Mouse (Mus musculus): ENCODE measurements around the gene Ube2r2. TPM values are rescaled to one million over a fixed set of nuclear protein-coding genes. Genes with fewer than 3 reads are reported as not detected.
A peak's percentile ranks its signal among the peaks of the same experiment; 100 is the strongest.

The Ube2r2 gene
- 10 to 100 TPM; 76.8 to 93.6 (median 82.0) TPM for total RNA-seq (2022)

GRCm38 (mm10) chr4:41135711-41136453 lies at the start of gene Ube2r2:
Ube2r2 (plus strand) TSS chr4:41135743.
- peak in 1 of 2 experiments; percentile 29 for DNase-seq (ENCODE audit: low spot score in 2 of 2)

GRCm38 (mm10) chr4:41086947-41087346 lies 48.6 kb upstream of the Ube2r2 start:
- no peak for DNase-seq (ENCODE audit: low spot score in 2 of 2)

GRCm38 (mm10) chr4:41087459-41088298 lies 47.9 kb upstream of the Ube2r2 start:
- DNase-seq (ENCODE audit: low spot score in 2 of 2) = no peak

GRCm38 (mm10) chr4:41089189-41089588 lies 46.4 kb upstream of the Ube2r2 start:
- no peak for DNase-seq (ENCODE audit: low spot score in 2 of 2)

- no peak for DNase-seq (ENCODE audit: low spot score in 2 of 2)
These were observed 45.8 kb upstream of the Ube2r2 start for GRCm38 (mm10) chr4:41089705-41090104.

GRCm38 (mm10) chr4:41091391-41091790 lies 44.2 kb upstream of the Ube2r2 start:
- no peak for DNase-seq (ENCODE audit: low spot score in 2 of 2)

- DNase-seq (ENCODE audit: low spot score in 2 of 2) = no peak
These were observed 42.6 kb upstream of the Ube2r2 start for GRCm38 (mm10) chr4:41092958-41093357.

GRCm38 (mm10) chr4:41094361-41094760 lies 41.2 kb upstream of the Ube2r2 start:
- DNase-seq (ENCODE audit: low spot score in 2 of 2) = no peak

- no peak for DNase-seq (ENCODE audit: low spot score in 2 of 2)
These were observed 39.4 kb upstream of the Ube2r2 start for GRCm38 (mm10) chr4:41096169-41096568.

GRCm38 (mm10) chr4:41096794-41097193 lies 38.7 kb upstream of the Ube2r2 start:
- DNase-seq (ENCODE audit: low spot score in 2 of 2) = no peak

- no peak for DNase-seq (ENCODE audit: low spot score in 2 of 2)
These were observed 38.2 kb upstream of the Ube2r2 start for GRCm38 (mm10) chr4:41097381-41097780.

GRCm38 (mm10) chr4:41097871-41098576 lies 37.5 kb upstream of the Ube2r2 start, which contains the start of gene Aqp3:
Aqp3 (minus strand) TSS chr4:41098183.
- DNase-seq (ENCODE audit: low spot score in 2 of 2) = no peak

- DNase-seq (ENCODE audit: low spot score in 2 of 2) = no peak
These were observed 37.0 kb upstream of the Ube2r2 start for GRCm38 (mm10) chr4:41098577-41098951.

- DNase-seq (ENCODE audit: low spot score in 2 of 2) = no peak
These were observed 34.6 kb upstream of the Ube2r2 start for GRCm38 (mm10) chr4:41100986-41101385.

- no peak for DNase-seq (ENCODE audit: low spot score in 2 of 2)
These were observed 32.6 kb upstream of the Ube2r2 start for GRCm38 (mm10) chr4:41102901-41103300.

- DNase-seq (ENCODE audit: low spot score in 2 of 2) = no peak
These were observed 28.1 kb upstream of the Ube2r2 start for GRCm38 (mm10) chr4:41107440-41107839.

- no peak for DNase-seq (ENCODE audit: low spot score in 2 of 2)
These were observed 26.7 kb upstream of the Ube2r2 start for GRCm38 (mm10) chr4:41108717-41109425.

- no peak for DNase-seq (ENCODE audit: low spot score in 2 of 2)
These were observed 21.0 kb upstream of the Ube2r2 start for GRCm38 (mm10) chr4:41114358-41115070.

- DNase-seq (ENCODE audit: low spot score in 2 of 2) = no peak
These were observed 20.5 kb upstream of the Ube2r2 start for GRCm38 (mm10) chr4:41115074-41115473.

- DNase-seq (ENCODE audit: low spot score in 2 of 2) = no peak
These were observed 19.8 kb upstream of the Ube2r2 start for GRCm38 (mm10) chr4:41115793-41116192.

- no peak for DNase-seq (ENCODE audit: low spot score in 2 of 2)
These were observed 18.7 kb upstream of the Ube2r2 start for GRCm38 (mm10) chr4:41116817-41117216.
